Mouse (Mus musculus) CD4-positive, CD25-positive, alpha-beta regulatory T cell, adult 2 months (primary cell): ENCODE results near the gene Ly6g6d.

ENCODE experiments used
- DNase-seq: peaks from one replicate; pipeline ENCODE4 v3.0.0-alpha.2; 2012; ENCODE audit warnings: low read depth, low spot score

Gene Ly6g6d

GRCm38 (mm10) chr17:35070556-35071229, 7.2 kb downstream of the Ly6g6d start:
- DNase-seq = no peak

DNA sequence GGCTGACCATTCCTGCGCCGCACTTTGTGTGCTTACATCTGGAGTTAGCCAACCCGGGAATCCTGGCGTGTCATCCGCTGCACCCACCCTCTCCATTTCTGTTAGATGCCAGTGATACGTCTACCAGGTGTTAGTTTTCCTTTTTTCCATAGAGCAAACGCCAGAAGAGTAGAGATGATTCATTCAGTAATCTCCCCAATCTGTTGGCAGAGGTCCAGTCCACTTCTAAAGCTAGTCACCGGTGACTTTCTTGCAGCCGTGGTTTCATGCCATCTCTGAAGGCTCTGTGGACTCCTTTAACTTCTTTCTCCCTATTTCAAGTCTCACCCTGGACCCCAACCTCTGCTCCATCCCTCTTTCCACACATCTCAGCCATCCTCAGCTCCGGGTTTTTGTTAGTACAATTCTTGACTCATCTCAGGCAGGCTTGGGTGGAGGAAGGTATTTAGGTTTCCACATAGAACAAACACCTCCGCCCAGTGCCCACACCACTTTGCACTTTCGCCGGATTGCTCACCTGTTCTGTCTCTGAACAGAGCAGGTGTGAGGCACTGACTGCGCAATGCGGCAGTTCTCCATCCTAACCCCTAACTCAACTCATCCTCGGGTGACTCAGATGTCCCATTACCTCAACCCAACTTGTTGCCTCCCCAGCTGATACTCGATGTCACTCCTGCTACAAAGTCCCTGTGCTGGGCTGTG, 9.5 kb downstream of the Ly6g6d start:
- no peak for DNase-seq

- no peak for DNase-seq
Measured at GRCm38 (mm10) chr17:35066084-35066483, 11.8 kb downstream of the Ly6g6d start, which contains the start of gene Mpig6b. Mpig6b (minus strand) TSS chr17:35066184.

GRCm38 (mm10) chr17:35064951-35065947, 12.6 kb downstream of the Ly6g6d start, which contains the start of gene Ly6g6c:
Ly6g6c (plus strand) TSS chr17:35065388.
- peak; percentile 54 for DNase-seq

- no peak for DNase-seq
Measured at GRCm38 (mm10) chr17:35064378-35064877, 13.4 kb downstream of the Ly6g6d start.

GRCm38 (mm10) chr17:35063466-35063865, 14.4 kb downstream of the Ly6g6d start:
- no peak for DNase-seq

- no peak for DNase-seq
Measured at GRCm38 (mm10) chr17:35061299-35061698, 16.6 kb downstream of the Ly6g6d start.

GRCm38 (mm10) chr17:35060737-35061297, 17.0 kb downstream of the Ly6g6d start:
- DNase-seq = no peak

DNA sequence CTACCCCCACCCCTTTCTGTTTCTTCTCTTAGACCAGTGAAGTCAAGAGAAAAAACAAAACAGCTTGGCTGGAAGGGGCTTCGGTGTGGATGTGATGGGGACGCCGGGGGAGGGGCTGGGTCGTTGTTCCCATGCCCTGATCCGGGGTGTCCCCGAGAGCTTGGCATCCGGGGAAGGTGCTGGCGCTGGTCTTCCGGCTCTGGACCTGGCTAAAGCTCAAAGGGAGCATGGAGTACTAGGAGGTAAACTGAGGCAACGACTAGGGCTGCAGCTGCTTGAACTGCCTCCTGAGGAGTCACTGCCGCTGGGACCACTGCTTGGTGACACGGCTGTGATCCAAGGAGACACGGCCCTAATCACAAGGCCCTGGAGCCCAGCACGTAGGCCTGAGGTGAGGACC, 17.8 kb downstream of the Ly6g6d start:
- DNase-seq = no peak

- DNase-seq = peak; percentile 90
Measured at GRCm38 (mm10) chr17:35058911-35059892, 18.7 kb downstream of the Ly6g6d start, which contains the start of gene Ddah2. Ddah2 (plus strand) TSS chr17:35059035.

- no peak for DNase-seq
Measured at GRCm38 (mm10) chr17:35058316-35058715, 19.5 kb downstream of the Ly6g6d start.

DNA sequence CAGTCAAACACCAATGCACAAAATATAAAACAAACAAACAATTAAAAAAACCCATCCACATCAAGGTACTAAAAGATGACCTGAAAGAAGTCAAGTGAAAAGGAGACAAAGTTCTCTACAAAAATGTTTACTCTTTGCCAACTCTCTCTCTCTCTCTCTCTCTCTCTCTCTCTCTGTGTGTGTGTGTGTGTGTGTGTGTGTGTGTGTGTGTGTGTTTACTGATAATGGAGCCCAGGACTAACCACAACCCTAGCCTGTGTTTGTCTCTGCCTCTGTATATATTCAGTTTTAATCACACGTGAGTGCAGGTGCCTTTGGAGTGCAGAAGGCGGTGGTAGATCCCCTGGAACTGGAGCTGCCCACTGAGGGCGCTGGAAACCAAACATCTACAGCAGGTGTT, 20.8 kb downstream of the Ly6g6d start:
- DNase-seq = no peak

DNA sequence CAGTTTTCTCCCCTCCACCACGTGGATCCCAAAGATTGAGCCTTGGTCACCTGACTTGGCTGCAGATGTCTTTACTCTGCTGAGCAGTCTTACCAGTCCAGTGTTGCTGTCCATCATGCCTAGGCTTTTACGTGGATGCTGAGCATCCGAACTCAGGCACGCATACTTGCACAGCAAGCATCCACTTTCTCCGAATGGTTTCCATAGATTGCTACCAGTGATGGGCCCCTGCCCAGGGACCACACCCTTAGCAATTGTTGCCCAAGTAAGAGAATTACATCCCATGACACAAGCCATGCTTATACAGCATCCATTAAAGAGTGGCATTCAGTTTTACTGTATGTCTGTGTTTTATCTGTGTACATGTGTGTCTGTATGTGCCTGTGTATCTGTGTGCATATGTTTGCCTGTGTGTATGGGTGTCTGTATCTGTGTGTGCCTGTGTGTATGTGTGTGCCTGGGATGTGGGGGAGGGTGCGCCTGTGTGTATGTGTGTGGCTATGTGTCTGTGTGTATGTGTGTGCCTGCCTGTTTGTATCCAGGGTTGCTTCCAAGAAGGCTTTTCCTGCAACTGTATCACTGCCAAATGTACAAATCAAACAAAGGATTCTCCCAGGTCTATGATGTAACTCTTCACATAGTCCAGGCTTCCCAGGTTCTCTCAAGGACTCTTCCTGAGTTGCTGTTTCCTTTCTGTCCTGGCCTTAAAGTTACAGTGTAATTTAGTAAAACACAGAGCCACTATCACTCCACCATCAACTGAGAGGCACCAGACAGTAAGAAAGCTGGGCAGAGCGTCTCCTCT, 22.0 kb downstream of the Ly6g6d start:
- no peak for DNase-seq

GRCm38 (mm10) chr17:35052271-35052798, 25.5 kb downstream of the Ly6g6d start:
- DNase-seq = no peak

DNA sequence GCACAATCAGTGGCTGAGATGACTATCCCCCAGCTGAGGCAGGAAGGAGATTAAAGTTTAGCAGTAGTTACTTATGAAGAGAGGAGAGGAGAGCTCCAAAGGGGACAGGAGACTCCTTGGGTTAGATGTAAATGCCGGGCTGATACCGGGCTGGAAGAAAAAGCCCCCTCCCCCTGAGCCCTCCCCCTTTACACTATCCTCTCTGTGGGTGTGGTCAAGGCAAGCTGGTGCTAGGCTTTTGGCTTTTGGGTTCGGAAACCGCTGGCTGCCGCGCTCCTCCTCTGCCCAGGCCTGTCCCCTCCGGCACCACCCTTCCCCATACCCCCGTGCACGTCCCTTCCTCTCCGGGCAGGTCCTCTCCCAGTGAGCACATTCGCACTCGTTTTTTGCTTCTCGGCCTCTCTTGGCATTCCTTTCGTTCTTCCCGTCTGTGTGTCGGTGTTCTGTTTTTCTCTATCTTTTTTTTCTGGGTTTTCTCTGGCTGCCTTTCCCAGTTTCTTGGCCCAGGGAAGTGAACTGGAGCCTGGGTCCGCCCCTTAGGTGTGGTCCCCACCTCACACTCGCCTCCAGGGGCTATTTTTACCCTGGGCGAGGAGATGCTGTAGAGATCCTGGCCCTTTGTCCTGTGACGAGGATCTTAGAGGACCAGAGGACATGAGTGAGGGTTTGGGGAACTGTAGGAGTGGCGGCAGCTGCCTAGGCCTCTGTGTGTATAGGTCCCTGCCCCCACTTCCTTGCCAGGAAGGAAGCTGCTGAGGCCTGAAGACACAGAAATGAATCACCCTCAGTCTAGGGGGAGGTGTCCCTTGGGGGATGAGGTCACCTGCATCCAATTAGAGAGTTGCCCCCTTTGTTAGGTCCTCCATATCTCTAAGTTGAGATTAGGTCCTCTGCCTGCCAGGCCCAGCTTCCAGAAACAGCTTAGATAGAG, 26.4 kb downstream of the Ly6g6d start:
- peak; percentile 85 for DNase-seq

DNA sequence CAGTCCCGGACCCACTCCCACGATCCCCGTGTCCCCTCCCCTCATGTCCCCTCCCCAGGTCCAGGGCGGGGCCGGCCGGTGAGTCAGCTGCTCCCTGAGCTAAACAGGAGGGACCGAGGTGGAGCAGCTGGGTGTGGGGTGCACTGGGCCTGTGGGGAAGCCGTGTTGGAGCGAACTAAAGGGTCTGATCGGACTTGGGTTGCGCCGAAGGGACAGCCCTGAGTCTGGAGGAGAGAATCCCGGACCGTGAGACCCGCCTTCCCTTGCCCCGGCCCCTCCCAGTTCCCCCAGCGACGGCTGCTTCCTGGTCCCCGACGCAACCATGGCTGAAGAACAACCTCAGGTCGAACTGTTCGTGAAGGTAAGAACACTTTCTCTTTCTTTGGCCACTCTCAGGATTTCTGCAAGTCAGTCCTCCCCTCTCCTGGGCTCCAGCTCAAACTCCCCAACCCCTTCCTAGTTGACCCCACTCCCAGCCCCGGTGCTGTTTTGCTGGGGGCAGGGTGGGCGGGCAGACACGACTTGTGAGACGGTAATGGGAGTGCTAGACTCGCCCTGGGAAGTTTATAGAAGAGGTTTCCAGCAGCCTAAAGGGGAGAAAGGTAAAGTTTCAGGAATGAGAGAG, 27.6 kb downstream of the Ly6g6d start:
- DNase-seq = peak; percentile 74

- peak; percentile 61 for DNase-seq
Measured at GRCm38 (mm10) chr17:35049561-35050016, 28.3 kb downstream of the Ly6g6d start, which contains the start of gene Clic1. Clic1 (plus strand) TSS chr17:35049966.
